Mouse (Mus musculus) MEL (cell line): Measurements from ENCODE around the gene Bcl2l1.

Source experiments
- CHD2 ChIP-seq: IDR thresholded peaks from 2 replicates; pipeline ENCODE4 v1.6.1; 2011; ENCODE audit warnings: low read length, improper control_type of control experiment
- ELF1 ChIP-seq: IDR thresholded peaks from 2 replicates; pipeline ENCODE4 v1.6.1; 2014; ENCODE audit warnings: low read depth, mild to moderate bottlenecking, inconsistent platforms, low read length, improper control_type of control experiment, moderate library complexity
- RAD21 ChIP-seq: IDR thresholded peaks from 2 replicates; pipeline ENCODE4 v1.6.1; 2011; ENCODE audit warnings: mild to moderate bottlenecking, low read depth, low read length, improper control_type of control experiment
- SIN3A ChIP-seq: IDR thresholded peaks from 2 replicates; pipeline ENCODE4 v1.6.1; 2012; ENCODE audit warnings: low read length, improper control_type of control experiment, inconsistent platforms

DNA sequence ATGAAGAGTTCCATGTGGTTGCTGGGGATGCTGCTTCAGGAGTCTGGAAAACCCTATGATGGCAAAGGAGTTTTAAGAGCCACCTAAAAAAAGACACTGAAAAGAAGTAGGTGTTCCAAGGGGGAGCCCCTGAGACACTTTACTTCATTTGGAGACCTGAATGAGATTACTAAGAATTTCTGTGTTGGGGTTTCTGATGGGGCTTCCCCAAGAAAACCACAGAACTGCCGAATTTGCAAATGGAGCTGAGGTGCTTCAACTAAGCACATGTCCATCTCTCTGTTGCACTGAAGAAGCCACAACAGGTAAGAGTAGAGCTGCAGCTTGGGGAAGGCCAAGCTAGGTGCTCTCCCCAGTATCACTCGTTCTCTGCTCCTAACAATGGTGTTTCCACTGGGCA is 5.8 kb downstream of the Bcl2l1 start:
- TF ChIP-seq ELF1 (no peak), SIN3A (no peak), RAD21 (no peak), CHD2 (no peak)
